Mouse (Mus musculus): ENCODE data around the gene Btg1.

Gene Btg1

DNA sequence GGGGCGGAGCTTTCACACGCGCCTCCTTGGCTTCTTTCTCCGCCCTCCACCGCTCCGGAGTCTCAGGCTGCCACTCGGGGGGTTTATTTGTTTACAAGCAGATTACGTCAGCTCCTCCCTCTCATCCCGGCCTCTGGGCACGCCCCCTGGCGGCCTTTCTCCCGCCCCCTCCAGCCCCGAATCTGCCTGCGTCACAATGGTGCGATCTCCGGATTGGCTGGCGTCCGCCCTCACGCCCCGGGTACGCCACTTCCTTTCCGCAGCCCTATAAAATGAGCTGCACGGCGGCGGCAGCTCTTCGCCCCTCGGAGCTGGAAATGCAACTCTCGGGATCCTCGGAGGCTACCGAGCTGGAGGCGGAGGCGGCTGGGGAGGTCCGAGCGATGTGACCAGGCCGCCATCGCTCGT is at the start of gene Btg1:
TSS of gene Btg1 (plus strand) at position 298 of the 408 bp plus-strand sequence.
- DNase-seq, result peak; percentile 100

DNA sequence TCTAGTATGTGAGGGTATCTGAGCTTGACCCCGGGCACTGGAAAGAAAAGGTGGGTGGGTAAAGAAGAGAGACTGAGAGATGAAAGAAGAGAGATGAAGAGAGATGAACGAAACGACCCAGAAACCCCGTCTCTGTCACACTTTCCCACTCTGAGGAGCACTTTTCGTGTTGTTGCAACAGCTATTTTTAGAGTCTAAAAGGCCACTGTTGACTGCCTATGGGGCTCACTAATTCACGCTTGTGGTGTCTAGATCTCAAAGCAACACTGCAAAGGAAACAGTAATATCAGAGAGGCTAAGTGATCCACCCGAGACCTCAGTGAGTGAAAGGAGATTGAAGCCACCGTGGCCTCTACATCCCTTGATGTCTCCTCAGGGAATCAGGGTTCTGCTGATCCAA is 47.3 kb upstream of the Btg1 start:
- DNase-seq, result no peak

DNA sequence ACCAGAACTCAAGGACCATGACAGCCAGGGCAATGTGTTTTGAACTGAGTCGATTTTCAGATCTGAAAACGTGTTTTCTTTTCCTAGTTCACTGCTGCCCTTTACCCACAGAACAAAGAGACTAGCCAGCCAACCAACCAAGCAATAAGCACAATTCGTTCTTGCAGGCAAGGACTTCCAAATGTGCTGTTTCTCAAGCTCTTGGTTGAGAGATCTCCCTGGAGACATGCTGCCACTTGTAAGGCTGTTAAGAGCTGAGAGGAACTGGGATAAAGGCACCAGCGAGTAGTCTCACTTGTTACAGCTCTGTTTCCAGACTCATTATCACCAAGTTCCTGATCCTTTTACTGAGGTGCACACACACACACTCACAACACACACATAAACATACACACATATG is 45.6 kb upstream of the Btg1 start:
- DNase-seq, result peak; percentile 7 to 8

DNA sequence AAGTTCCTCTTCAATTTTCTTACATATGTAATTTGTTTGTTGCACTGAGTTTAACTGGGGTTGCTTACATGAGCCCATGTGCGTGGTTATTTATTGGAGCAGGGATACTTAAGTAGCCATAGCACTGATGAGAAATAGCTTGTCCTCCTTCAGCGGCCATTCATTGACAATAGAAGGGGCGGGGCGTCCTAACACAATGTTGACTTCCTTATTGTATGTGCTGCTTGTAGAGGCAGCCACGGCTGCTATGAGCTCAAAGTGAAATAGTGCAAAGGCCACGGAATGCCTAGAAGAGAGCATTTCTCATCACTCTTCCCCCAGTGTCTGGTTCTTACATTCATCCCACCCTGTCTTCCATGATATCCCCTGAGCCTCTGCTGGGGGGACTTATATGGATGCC is 42.0 kb upstream of the Btg1 start:
- no peak for DNase-seq

DNA sequence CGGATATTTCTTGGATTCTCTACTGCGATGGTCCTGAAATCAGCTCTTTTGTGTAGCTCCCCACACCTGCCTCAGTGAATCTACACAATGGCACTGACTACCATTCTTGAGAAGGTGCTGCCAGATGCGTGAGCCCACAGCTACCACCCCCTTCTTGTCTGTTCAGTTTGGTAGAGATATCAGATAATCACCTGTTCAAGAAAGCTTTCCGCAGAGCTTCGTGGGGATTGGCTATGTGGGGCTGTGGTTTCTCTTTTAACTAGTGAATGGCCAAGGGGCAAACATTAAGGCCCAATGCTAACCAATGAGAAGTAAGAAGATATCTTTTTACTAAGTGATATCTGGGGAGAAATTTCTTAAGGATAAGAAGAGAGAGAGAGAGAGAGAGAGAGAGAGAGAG is 41.5 kb upstream of the Btg1 start:
- no peak for DNase-seq

DNA sequence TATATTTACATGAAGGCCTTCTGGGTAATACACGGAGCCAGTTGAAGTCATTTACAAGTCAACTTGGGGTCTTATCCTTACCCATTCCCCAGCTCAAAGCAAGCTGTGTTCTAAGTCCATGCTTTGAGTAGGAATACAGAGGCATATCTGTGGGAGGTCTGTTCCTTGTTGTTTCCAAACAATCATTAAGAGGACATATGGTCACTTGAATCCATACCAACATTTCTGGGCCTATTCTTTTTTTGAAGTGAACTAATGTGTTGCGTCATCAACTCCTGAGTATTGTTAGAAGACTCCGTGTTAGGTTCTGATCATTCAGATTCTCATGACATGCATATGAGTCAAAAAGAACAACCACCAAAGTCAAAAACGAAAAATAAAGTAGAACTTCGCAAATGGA is 37.9 kb upstream of the Btg1 start:
- DNase-seq, result no peak

DNA sequence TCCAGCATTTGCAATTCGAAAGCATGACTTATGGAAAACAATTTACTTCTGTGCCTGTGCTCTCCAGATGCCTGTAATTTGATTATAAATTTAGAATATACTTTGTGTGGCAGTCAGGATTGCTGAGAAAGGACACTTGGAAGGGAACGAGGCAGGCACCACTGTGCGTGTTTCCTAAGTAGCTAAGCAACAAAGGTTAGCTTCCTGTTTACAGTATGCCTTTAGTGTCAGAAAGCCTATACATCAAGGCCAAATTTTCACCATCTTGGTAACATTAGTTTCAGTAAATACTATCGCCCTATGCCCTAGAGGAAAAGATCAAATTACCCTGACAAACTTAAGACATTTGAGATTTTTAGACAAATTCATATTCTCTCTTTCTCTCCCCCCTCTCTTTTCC is 37.4 kb upstream of the Btg1 start:
- DNase-seq, result no peak

DNA sequence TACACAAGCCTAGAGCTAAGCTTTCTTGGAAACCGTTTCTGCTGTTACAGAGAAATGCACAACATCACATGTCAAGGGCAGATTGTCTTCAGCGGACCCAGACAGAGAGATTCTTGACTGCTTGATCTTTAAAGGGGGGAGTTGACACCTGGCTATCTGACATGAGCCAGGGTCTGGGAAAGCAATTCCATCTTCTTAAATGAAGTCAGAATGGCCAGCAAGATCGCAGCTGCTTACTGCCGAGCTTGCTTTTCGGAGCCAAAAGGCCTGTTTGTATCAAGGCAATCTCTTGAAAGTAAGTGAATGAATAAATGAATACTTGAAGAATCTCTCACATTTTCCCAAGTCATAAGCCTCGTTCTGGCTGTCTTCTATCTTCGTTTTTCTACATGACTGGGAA is 36.6 kb upstream of the Btg1 start:
- DNase-seq, result no peak

DNA sequence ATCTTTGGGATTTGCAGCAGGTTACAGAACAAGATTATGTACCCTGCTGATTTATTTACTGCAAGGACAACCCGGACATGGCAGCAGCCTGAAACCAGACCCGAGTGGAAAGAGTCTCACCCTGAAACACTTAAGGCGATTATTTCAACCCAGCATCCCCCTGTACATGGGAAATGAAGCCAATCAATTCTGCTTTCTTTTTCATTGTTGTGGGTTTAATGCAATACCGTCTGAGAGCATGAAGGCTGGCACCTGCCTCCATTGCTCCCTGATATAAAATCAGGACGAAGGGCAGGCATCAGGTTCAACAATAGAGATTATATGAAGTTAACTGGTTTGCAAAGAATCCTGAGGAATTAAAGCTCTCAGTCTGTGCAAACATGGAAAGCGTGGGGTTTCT is 35.6 kb upstream of the Btg1 start:
- DNase-seq, result no peak

DNA sequence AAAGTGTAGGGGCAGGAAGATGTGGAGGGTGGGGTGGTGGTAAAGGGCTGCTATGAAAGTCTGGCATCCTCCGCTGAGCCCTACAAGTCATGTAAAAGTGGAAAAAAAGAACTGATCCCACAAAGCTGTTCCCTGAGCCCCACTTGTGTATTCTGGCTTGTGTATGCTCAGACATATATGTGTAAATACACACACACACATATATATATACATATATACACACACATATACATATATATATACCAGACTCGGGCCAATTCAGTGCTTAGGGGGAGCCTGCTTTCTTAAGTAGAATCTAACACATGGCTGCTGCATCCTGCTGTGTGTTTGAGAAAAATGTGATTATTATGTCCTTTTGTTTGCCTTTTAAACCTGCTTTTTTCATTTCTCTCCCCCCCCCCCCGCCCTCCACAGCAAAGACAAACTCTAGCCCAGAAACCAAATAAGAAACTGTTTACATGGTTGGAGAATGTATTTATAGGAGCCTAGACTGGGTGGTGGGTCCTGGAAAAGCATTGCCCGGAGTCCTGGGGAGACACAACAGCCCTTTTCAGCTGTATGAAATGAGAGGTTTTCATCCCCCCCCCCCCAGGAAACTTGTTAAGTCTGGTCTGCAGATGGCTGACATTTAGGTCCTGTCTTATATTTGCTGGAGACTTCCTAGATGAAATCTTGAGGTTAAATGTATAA is 30.5 kb upstream of the Btg1 start:
- DNase-seq, result no peak

DNA sequence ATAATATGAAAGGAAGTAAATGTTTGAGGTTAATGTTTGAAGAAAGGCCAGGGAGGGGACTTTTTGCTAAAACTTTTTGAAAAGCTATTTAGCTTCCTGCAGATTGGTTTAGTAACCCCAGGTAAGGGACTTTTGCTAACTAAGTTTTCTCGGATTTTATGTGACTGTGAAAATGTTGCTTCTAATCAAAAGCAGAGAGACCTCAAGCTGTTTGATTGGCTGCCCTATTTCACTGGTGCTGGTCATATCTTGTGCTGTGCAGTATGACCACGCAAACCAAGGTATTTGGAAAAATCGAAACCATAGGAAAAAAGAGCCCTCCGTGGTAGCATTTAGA is 30.0 kb upstream of the Btg1 start:
- no peak for DNase-seq

DNA sequence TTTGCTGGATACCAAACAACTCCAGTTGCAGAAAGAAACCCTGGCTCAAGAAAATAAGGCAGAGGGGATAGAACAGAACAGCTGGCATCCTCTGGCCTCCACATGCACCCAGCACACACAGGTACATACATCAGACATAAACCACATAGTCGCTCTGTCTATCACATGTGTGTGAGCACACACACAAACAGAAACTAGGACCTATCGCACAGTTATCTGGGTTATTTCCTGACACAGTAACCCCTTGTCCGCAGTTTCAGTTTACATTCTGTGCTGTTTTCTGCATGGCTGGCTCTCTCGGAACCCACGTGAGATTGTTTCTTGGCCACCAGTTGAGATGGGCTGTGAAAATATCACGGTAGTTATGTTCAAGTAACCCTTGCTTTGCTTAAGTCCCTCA is 28.6 kb upstream of the Btg1 start:
- no peak for DNase-seq

DNA sequence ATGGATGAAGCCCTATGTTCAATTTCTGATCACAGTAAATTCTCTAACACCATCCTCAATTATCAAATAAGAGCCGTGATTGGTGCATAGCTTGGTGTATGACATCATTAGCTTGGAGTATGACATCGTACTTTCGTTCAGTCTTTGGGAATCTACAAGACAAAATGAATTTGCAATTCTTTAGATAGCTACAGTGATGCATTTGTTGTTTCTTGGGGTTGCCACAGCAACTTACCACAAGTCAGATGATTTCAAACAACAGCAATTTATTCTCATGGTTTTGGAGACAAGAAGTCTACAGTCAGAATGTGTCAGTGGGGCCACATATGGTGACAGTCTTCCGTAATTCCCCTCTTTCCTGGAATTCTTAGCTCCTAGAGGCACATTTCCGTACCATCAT is 27.0 kb upstream of the Btg1 start:
- no peak for DNase-seq

DNA sequence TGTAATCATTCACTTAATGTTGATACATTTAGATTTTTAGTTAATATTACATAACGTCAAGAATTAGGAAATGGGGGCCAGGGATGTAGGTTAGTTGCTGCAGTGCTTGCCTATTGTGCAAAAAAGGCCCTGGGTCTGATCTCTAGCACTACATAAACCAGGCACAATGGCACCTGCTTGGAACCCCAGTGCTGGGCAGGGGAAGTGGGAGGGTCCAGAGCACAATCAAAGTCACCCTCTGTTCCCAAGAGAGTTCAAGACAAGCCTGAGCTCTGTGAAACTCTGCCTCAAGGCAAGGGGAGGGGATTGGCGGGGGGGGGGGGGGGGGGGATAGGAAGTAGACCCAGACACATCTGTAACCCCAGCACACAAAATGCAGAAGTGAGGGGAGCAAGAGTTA is 24.7 kb upstream of the Btg1 start:
- no peak for DNase-seq

DNA sequence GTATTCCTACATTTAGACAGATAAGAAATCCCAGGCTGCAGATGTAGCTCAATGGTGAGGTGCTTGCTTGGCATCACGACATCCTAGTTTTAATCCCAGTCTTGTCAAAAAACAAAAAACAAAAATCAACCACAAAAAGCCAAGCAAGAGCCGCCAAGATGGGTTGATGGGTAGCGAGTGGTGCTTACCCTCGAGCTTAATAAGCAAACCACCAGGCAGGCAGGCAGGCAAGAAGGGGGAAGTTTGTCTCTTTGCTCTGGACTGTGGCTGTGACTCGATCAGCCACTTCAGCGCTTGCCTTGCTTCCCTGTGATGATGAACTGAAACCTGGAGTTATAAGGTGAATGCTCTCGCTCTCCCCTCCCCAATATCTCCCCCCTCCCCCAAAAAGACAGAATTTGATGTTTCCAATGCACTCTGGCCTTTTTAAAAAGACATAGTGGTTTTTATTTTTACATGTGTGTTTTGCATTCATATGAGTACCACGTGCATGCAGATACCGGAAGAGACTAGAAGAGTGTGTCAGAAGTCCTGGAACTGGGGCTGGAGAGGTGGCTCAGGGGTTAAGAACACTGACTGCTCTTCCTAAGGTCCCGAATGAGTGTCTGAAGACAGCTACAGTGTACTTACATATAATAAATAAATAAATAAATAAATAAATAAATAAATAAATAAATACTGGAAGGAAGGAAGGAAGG is 21.2 kb upstream of the Btg1 start:
- DNase-seq, result no peak

DNA sequence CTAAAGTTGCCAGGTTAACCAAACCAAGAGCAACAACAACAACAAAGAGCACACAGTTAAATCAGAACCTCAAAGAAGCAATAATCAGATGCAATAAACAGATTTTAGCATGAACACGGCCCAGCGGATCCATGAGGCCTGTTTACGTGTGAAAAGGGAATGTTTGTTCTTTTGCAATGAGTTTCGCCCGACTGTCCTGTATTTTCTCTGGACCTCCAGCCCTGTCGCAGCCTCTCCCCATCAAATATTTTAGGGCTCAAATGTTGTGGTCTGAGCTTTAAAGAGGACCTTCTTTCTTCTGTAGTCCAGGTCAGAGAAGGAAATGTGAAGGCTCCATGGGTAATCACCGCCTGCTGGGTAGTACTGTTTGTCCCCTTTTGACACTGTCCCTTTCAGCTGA is 20.4 kb upstream of the Btg1 start:
- no peak for DNase-seq

DNA sequence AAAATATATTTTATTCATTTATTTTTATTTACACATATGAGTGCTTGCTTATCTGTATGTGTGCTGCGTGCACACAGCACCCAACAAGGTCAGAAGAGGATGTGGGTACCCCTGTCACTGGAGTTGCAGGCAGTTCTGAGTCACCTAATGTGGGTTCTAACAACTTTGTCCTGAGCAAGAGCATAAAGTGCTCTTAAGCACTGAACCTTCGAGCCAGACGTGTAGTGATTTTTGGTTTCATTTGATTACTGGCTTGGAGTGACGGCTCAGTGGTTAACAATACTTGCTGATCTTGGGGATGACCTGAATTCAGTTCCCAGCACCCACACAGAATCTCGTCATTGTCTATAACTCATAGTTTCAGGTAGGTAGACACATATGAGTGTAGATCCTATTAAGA is 17.2 kb upstream of the Btg1 start:
- DNase-seq, result no peak

DNA sequence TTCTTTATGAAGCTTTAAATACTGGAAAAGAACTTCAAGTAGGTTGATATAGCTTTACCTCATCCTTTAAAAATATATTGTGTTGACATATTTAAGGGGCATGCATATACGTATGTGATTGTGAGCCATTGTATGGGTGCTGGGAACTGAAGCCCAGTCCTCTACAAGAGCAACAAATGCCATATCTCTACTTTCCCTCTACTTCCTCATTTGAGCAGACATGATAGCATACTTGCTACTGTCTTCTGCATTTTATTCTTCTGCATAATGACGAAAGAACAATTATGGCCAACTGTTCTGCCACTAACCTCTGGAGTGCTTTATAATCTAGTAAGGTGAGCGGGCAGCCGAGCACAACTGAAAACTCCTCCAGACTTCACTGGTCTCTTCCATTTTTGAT is 15.1 kb upstream of the Btg1 start:
- no peak for DNase-seq

DNA sequence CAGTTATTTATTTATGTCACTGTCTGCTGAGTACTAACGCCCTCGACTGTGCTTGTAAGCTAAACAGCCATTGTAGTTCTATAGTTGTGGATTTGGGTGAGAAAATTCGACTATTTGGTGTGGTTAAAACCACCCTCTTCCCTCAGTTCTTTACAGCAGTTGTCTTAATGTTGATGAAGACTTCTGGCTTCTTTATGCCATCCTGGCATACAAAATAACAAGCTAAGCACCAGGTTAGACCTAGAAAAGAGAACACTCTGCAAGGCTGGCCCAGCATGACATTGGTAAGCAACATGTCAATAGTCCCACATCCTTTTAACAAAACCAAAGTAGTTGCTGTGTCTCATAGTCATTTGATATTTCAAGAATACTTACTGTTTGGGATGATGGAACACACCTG is 14.5 kb upstream of the Btg1 start:
- no peak for DNase-seq

DNA sequence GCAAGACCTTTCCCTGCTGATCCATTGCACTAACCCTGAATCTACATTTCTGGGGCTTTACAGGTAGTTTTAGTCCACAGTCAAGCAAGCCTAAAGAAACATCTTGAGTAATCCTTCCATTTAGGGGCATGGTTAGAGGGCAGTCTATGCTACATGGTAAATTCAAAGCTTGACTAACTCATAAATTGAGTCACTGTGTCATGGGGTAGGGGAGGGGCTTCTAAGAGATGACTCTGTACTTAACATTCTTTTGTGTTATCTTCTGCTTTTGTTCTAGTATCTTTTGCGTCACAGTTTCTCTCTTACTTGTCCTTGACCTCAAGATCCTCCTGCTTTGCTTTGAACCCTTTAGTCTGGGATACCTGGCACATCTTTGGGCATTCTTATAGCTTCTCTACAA is 11.6 kb upstream of the Btg1 start:
- DNase-seq, result no peak

DNA sequence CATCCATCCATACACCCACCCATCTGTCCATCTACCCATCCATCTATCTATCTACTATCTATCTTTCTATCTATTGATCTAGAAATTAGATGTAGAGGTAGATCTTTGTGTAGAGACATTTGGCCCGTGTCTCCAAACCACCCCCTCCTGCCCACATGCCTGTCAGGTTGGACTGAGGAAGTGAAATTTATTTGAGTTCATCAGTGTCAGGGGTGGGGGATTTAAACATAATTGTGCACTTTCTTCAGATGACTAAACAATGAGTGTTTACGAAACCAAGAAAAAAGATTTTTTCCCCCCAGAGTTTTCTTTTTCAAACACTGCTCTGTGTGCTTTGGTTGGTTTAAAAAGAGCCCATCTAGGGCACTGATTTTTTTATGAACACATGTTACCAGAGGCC is 10.9 kb upstream of the Btg1 start:
- DNase-seq, result no peak

DNA sequence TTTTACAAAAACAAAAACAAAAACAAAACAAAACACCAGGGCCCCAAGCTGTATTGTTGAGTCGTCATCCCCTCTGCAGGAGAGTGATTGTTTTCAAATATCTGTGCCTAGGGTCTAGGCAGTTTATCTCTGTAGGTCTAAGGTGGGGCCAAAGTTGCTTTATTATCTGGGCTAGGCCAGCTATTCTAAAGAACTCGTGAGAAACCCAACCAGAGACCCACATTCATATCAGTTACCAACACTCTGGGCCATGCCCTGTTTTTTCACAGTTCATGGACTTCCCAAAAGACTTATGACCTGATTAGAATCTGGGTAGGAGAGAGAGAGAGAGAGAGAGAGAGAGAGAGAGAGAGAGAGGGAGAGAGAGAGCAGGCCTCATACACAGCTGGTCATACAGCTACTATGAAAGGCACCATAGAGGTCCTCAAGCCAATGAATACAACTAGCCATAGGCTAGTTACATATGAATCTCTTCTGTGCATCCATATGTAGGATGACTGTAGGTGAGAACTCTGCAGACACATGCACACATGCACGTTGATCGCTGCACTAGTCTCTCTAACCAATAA is 9.1 kb upstream of the Btg1 start:
- no peak for DNase-seq

DNA sequence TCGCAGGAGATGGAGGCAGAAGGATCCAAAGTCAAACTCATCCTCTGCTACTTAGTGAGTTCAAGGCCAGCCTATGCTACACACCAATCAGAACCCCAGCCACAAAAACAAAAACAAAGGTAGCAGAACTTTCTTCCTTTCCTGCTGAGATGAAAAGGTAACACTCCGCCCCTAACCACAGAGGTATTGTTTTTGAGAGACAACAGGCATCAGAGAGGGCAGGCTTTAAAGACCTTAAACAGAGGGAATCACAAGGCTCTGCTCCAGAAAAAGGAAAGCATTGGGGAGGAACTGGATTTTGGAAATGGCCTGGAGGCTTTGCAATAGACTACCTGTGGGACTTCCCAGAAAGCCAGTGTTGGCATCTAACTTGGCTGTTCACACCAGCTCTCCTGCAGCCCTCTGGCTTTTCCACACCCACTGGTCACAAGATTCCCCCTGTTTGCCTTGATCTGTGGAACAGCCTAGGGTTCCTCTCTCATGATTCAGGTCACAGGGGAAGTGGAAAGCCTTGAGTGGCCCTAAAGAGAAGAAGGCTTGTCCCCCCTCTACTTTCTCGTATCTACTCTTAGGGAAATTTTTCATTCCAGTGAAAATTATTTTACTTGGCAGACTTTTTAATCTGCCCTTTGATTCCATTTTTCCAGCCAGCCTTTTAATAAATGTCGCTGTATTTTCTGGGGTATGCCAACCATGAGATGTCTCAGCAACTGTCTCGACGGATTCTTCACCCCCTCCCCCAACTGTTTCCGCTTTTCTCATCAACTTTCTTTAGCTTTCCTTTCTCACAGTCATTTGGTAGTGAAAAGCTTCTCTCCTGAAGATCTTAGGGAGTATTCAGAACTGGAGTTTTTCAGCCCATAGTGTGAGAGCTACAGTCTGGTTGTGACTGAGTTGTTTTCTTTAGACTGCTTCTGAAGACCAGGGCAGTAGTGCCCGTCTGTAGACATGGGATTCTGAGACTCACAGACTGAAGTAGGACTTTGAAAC is 7.2 kb upstream of the Btg1 start:
- no peak for DNase-seq

Data from kidney, adult 8-10 months (tissue).